Mouse (Mus musculus): ENCODE measurements at regions not wholly inside any gene's neighbourhood (a gene's known extent, or its start where the extent isn't known, plus 50 kb on each side); places are given as distances from the start of the nearest gene placed in this dataset.

GRCm38 (mm10) chr13:31362386-31362785, 193.5 kb upstream of the Foxq1 start:
- ATAC-seq (ENCODE audit: extremely low read depth, insufficient number of reproducible peaks, low FRiP score, poor library complexity, severe bottlenecking) = no peak

GRCm38 (mm10) chr13:31364369-31364768, 191.6 kb upstream of the Foxq1 start:
- no peak for ATAC-seq (ENCODE audit: extremely low read depth, insufficient number of reproducible peaks, low FRiP score, poor library complexity, severe bottlenecking)

- ATAC-seq (ENCODE audit: extremely low read depth, insufficient number of reproducible peaks, low FRiP score, poor library complexity, severe bottlenecking) = no peak
Observed at GRCm38 (mm10) chr13:31367226-31367625, 188.7 kb upstream of the Foxq1 start.

- ATAC-seq (ENCODE audit: extremely low read depth, insufficient number of reproducible peaks, low FRiP score, poor library complexity, severe bottlenecking) = no peak
Observed at GRCm38 (mm10) chr13:31369182-31369581, 186.8 kb upstream of the Foxq1 start.

- ATAC-seq (ENCODE audit: extremely low read depth, insufficient number of reproducible peaks, low FRiP score, poor library complexity, severe bottlenecking) = no peak
Observed at GRCm38 (mm10) chr13:31370873-31371272, 185.1 kb upstream of the Foxq1 start.

- no peak for ATAC-seq (ENCODE audit: extremely low read depth, insufficient number of reproducible peaks, low FRiP score, poor library complexity, severe bottlenecking)
Observed at GRCm38 (mm10) chr13:31374006-31374405, 181.9 kb upstream of the Foxq1 start.

GRCm38 (mm10) chr13:31393421-31394215, 162.3 kb upstream of the Foxq1 start:
- no peak for ATAC-seq (ENCODE audit: extremely low read depth, insufficient number of reproducible peaks, low FRiP score, poor library complexity, severe bottlenecking)

GRCm38 (mm10) chr13:31396216-31396910, 159.6 kb upstream of the Foxq1 start:
- ATAC-seq (ENCODE audit: extremely low read depth, insufficient number of reproducible peaks, low FRiP score, poor library complexity, severe bottlenecking) = no peak

GRCm38 (mm10) chr13:31397246-31397645, 158.7 kb upstream of the Foxq1 start:
- no peak for ATAC-seq (ENCODE audit: extremely low read depth, insufficient number of reproducible peaks, low FRiP score, poor library complexity, severe bottlenecking)

- no peak for ATAC-seq (ENCODE audit: extremely low read depth, insufficient number of reproducible peaks, low FRiP score, poor library complexity, severe bottlenecking)
Observed at GRCm38 (mm10) chr13:31400401-31400800, 155.5 kb upstream of the Foxq1 start.

- no peak for ATAC-seq (ENCODE audit: extremely low read depth, insufficient number of reproducible peaks, low FRiP score, poor library complexity, severe bottlenecking)
Observed at GRCm38 (mm10) chr13:31405312-31405711, 150.6 kb upstream of the Foxq1 start.

GRCm38 (mm10) chr13:31408439-31409122, 147.4 kb upstream of the Foxq1 start:
- no peak for ATAC-seq (ENCODE audit: extremely low read depth, insufficient number of reproducible peaks, low FRiP score, poor library complexity, severe bottlenecking)

- ATAC-seq (ENCODE audit: extremely low read depth, insufficient number of reproducible peaks, low FRiP score, poor library complexity, severe bottlenecking) = no peak
Observed at GRCm38 (mm10) chr13:31409123-31409513, 146.8 kb upstream of the Foxq1 start.

- ATAC-seq (ENCODE audit: extremely low read depth, insufficient number of reproducible peaks, low FRiP score, poor library complexity, severe bottlenecking) = no peak
Observed at GRCm38 (mm10) chr13:31421556-31421955, 134.4 kb upstream of the Foxq1 start.

- ATAC-seq (ENCODE audit: extremely low read depth, insufficient number of reproducible peaks, low FRiP score, poor library complexity, severe bottlenecking) = no peak
Observed at GRCm38 (mm10) chr13:31423599-31423998, 132.3 kb upstream of the Foxq1 start.

GRCm38 (mm10) chr13:31425825-31426500, 130.0 kb upstream of the Foxq1 start:
- no peak for ATAC-seq (ENCODE audit: extremely low read depth, insufficient number of reproducible peaks, low FRiP score, poor library complexity, severe bottlenecking)

- no peak for ATAC-seq (ENCODE audit: extremely low read depth, insufficient number of reproducible peaks, low FRiP score, poor library complexity, severe bottlenecking)
Observed at GRCm38 (mm10) chr13:31436434-31436833, 119.5 kb upstream of the Foxq1 start.

- ATAC-seq (ENCODE audit: extremely low read depth, insufficient number of reproducible peaks, low FRiP score, poor library complexity, severe bottlenecking) = no peak
Observed at GRCm38 (mm10) chr13:31439761-31440627, 115.9 kb upstream of the Foxq1 start.
